Mouse (Mus musculus) hindbrain, postnatal 0 days (tissue): ENCODE measurements around the gene Ucn2. TPM values are rescaled to one million over a fixed set of nuclear protein-coding genes. Genes with fewer than 3 reads are reported as not detected.

Source experiments
- ATAC-seq: fragments of 200-750 bp; cut with Nextera tagmentation; 2 replicates; pipeline ENCODE4 v1.8.0; 2017; ENCODE audit warnings: mild to moderate bottlenecking, moderate TSS enrichment, moderate library complexity
- DNase-seq: peaks from one replicate; pipeline ENCODE4 v3.0.0-alpha.2; 2015; ENCODE audit warnings: low spot score
- H3K27ac ChIP-seq: fragments of 300-500 bp; sonication (generic); 2 replicates; pipeline ENCODE4 v1.5.1; 2014; ENCODE audit warnings: mild to moderate bottlenecking
- H3K27me3 ChIP-seq: fragments of 300-500 bp; sonication (generic); 2 replicates; pipeline ENCODE4 v1.6.1; 2014; ENCODE audit warnings: low read length, mixed read lengths; ENCODE audit not compliant: insufficient read depth
- H3K36me3 ChIP-seq: fragments of 300-500 bp; sonication (generic); 2 replicates; pipeline ENCODE4 v1.6.1; 2014; ENCODE audit warnings: low read length, mixed read lengths; ENCODE audit not compliant: insufficient read depth
- H3K4me1 ChIP-seq: fragments of 300-500 bp; sonication (generic); 2 replicates; pipeline ENCODE4 v1.6.1; 2014; ENCODE audit warnings: antibody characterized with exemption, low read length, mixed read lengths; ENCODE audit not compliant: insufficient read depth
- H3K4me2 ChIP-seq: fragments of 300-500 bp; sonication (generic); 2 replicates; pipeline ENCODE4 v1.6.1; 2014; ENCODE audit warnings: low read depth, mild to moderate bottlenecking, low read length, moderate library complexity, mixed read lengths
- H3K4me3 ChIP-seq: fragments of 300-500 bp; sonication (generic); 2 replicates; pipeline ENCODE4 v1.5.1; 2014; ENCODE audit warnings: low read length
- H3K9ac ChIP-seq: fragments of 300-500 bp; sonication (generic); replicated peaks from 2 replicates; pipeline ENCODE4 v1.6.1; 2014; ENCODE audit warnings: mild to moderate bottlenecking, low read length, moderate library complexity, mixed read lengths
- H3K9me3 ChIP-seq: fragments of 300-500 bp; sonication (generic); 2 replicates; pipeline ENCODE4 v1.6.1; 2016; ENCODE audit warnings: low read length, mixed read lengths
- CTCF ChIP-seq: IDR thresholded peaks from 2 replicates; pipeline ENCODE4 v1.5.1; 2016; ENCODE audit warnings: antibody characterized with exemption, control low read depth, low read depth
- WGBS: fragments of 180-500 bp; shearing (Covaris S2); extraction: QIAGEN DNeasy Blood & Tissue Kit; methylation state at CpG from one replicate; pipeline ENCODE4 v1.1.7; 2014; 5-methylcytosine and 5-hydroxymethylcytosine counted together
- microRNA counts: library from miRNA; unstranded; fragments of <30 nt; microRNA quantifications from one replicate; lab custom pipeline; 2015
- microRNA-seq, 2 experiments: library from miRNA; unstranded; fragments of <30 nt; microRNA quantifications; one replicate each; pipeline ENCODE4; 2016
- polyA plus RNA-seq: library from polyadenylated mRNA; unstranded; fragments of >200 nt; fragmentation: Nextera tagmentation; extraction: Ambion mirVana; gene quantifications from 2 replicates; pipeline ENCODE4 v1.2.1, GENCODE M21; 2015
- total RNA-seq: library from RNA; depleted of rRNA; stranded (reverse); fragments of >200 nt; gene quantifications from 2 replicates; pipeline ENCODE4 v1.2.3, GENCODE M21; 2014; rRNA removed

Ucn2 gene
- total and polyA plus RNA-seq, 2 experiments from 2014 or later, result not detected

GRCm38 (mm10) chr9:109030312-109030711 is 44.5 kb downstream of the Ucn2 start:
- H3K9ac ChIP-seq, result no peak overlapping the region
- no peaks in the 10 kb centered on the region for H3K9me3 ChIP-seq
- WGBS, result 74% methylated on average over 3 of the region's 3 CpGs
- H3K4me3 ChIP-seq, result no peak overlapping the region
- H3K4me2 ChIP-seq, result no peak overlapping the region
- no peaks in the 10 kb centered on the region for H3K4me1 ChIP-seq
- H3K27ac ChIP-seq, result no peak overlapping the region
- TF ChIP-seq CTCF, result no peak
- peaks cover 4% of the 10 kb centered on the region for H3K36me3 ChIP-seq
- no peaks in the 10 kb centered on the region for H3K27me3 ChIP-seq
- no peak for DNase-seq
- ATAC-seq, result no peak

GRCm38 (mm10) chr9:109031001-109031400 is 45.2 kb downstream of the Ucn2 start:
- no peaks in the 10 kb centered on the region for H3K9me3 ChIP-seq
- 90% methylated on average over 7 of the region's 7 CpGs for WGBS
- H3K36me3 ChIP-seq, result peaks cover 4% of the 10 kb centered on the region
- no peak overlapping the region for H3K4me3 ChIP-seq
- no peak overlapping the region for H3K27ac ChIP-seq
- DNase-seq (no peak), ATAC-seq (no peak)
- H3K4me1 ChIP-seq, result no peaks in the 10 kb centered on the region
- no peak overlapping the region for H3K4me2 ChIP-seq
- no peaks in the 10 kb centered on the region for H3K27me3 ChIP-seq
- no peak overlapping the region for H3K9ac ChIP-seq
- no peak for TF ChIP-seq CTCF

GRCm38 (mm10) chr9:109031686-109032085 is 45.9 kb downstream of the Ucn2 start:
- no peaks in the 10 kb centered on the region for H3K9me3 ChIP-seq
- no peak overlapping the region for H3K27ac ChIP-seq
- DNase-seq (no peak), ATAC-seq (no peak)
- WGBS, result 88% methylated on average over 8 of the region's 8 CpGs
- H3K4me1 ChIP-seq, result no peaks in the 10 kb centered on the region
- H3K4me2 ChIP-seq, result no peak overlapping the region
- no peaks in the 10 kb centered on the region for H3K27me3 ChIP-seq
- H3K9ac ChIP-seq, result no peak overlapping the region
- H3K4me3 ChIP-seq, result no peak overlapping the region
- H3K36me3 ChIP-seq, result peaks cover 4% of the 10 kb centered on the region
- no peak for TF ChIP-seq CTCF

- Histone ChIP-seq H3K27ac (no peak overlapping the region), H3K4me2 (no peak overlapping the region), H3K4me3 (no peak overlapping the region), H3K27me3 (no peaks in the 10 kb centered on the region), H3K4me1 (no peaks in the 10 kb centered on the region), H3K36me3 (peaks cover 4% of the 10 kb centered on the region; the same call in 1 of the 2 replicates), H3K9me3 (no peaks in the 10 kb centered on the region), H3K9ac (no peak overlapping the region)
- no peak for ATAC-seq
- 87% methylated on average over 6 of the region's 6 CpGs for WGBS
- DNase-seq, result no peak
- no peak for TF ChIP-seq CTCF
Measured at GRCm38 (mm10) chr9:109032435-109032834, 46.6 kb downstream of the Ucn2 start.

MicroRNAs within 50 kb of the gene (microRNA counts, 519-probe panel; counts per million panel counts)
- microRNA mmu-miR-711 (lab: Ali Mortazavi, UCI), result not detected

Small RNAs within 50 kb of the gene (microRNA-seq; reads per million reads assigned to microRNA genes)
- 0 reads per million in 2 experiments for gene Mir711

Other genes with a start within 250 kb of the Ucn2 start
- 122 and 126 TPM in 2 replicates for gene Ip6k2, start 202.2 kb upstream of the Ucn2 start, total RNA-seq
- gene Ip6k2, start 202.2 kb upstream of the Ucn2 start, polyA plus RNA-seq, result 187 and 189 TPM in 2 replicates
- 33.6 and 72.6 TPM in 2 replicates for gene Nckipsd, start 177.6 kb upstream of the Ucn2 start, total RNA-seq
- 22.8 and 23.5 TPM in 2 replicates for gene Nckipsd, start 177.6 kb upstream of the Ucn2 start, polyA plus RNA-seq
- 49.2 and 86.4 TPM in 2 replicates for gene Celsr3, start 159.7 kb upstream of the Ucn2 start, total RNA-seq
- gene Celsr3, start 159.7 kb upstream of the Ucn2 start, polyA plus RNA-seq, result 5.8 and 7.8 TPM in 2 replicates
- gene Slc26a6, start 132.7 kb upstream of the Ucn2 start, total RNA-seq, result 30.3 and 31.8 TPM in 2 replicates
- gene Slc26a6, start 132.7 kb upstream of the Ucn2 start, polyA plus RNA-seq, result 20.0 and 21.3 TPM in 2 replicates
- 0.16 TPM in 1 of 2 replicates, not detected in the other for gene Tmem89, start 71.4 kb upstream of the Ucn2 start, total RNA-seq
- gene Tmem89, start 71.4 kb upstream of the Ucn2 start, polyA plus RNA-seq, result 0.30 and 0.37 TPM in 2 replicates
- gene Uqcrc1, start 49.4 kb upstream of the Ucn2 start, total RNA-seq, result 459 and 483 TPM in 2 replicates
- gene Uqcrc1, start 49.4 kb upstream of the Ucn2 start, polyA plus RNA-seq, result 568 and 592 TPM in 2 replicates
- 1.9 and 2.0 TPM in 2 replicates for gene Col7a1, start 32.4 kb upstream of the Ucn2 start, total RNA-seq
- gene Col7a1, start 32.4 kb upstream of the Ucn2 start, polyA plus RNA-seq, result 0.69 and 1.8 TPM in 2 replicates
- gene Pfkfb4, start 5.8 kb downstream of the Ucn2 start, total RNA-seq, result 58.3 and 63.1 TPM in 2 replicates
- 18.6 and 20.5 TPM in 2 replicates for gene Pfkfb4, start 5.8 kb downstream of the Ucn2 start, polyA plus RNA-seq
- 77.8 and 90.6 TPM in 2 replicates for gene Shisa5, start 52.6 kb downstream of the Ucn2 start, total RNA-seq
- 74.5 and 77.6 TPM in 2 replicates for gene Shisa5, start 52.6 kb downstream of the Ucn2 start, polyA plus RNA-seq
- gene Trex1, start 73.7 kb downstream of the Ucn2 start, total RNA-seq, result 20.1 and 32.6 TPM in 2 replicates
- gene Trex1, start 73.7 kb downstream of the Ucn2 start, polyA plus RNA-seq, result 14.3 and 14.4 TPM in 2 replicates
- gene Atrip, start 88.1 kb downstream of the Ucn2 start, total RNA-seq, result 39.5 and 52.3 TPM in 2 replicates
- 30.6 and 32.2 TPM in 2 replicates for gene Atrip, start 88.1 kb downstream of the Ucn2 start, polyA plus RNA-seq
- gene Ccdc51, start 96.5 kb downstream of the Ucn2 start, total RNA-seq, result 7.8 and 8.4 TPM in 2 replicates
- 5.1 and 6.7 TPM in 2 replicates for gene Ccdc51, start 96.5 kb downstream of the Ucn2 start, polyA plus RNA-seq
- 56.2 and 73.8 TPM in 2 replicates for gene Tma7, start 96.6 kb downstream of the Ucn2 start, total RNA-seq
- gene Tma7, start 96.6 kb downstream of the Ucn2 start, polyA plus RNA-seq, result 764 and 779 TPM in 2 replicates
- 82.3 and 84.4 TPM in 2 replicates for gene Plxnb1, start 109.4 kb downstream of the Ucn2 start, total RNA-seq
- 8.7 and 11.2 TPM in 2 replicates for gene Plxnb1, start 109.4 kb downstream of the Ucn2 start, polyA plus RNA-seq
- not detected in 2 replicates for gene Fbxw21, start 176.0 kb downstream of the Ucn2 start, total RNA-seq
- not detected in 2 replicates for gene Fbxw21, start 176.0 kb downstream of the Ucn2 start, polyA plus RNA-seq
- not detected in 2 replicates for gene Fbxw13, start 210.0 kb downstream of the Ucn2 start, total RNA-seq
- gene Fbxw13, start 210.0 kb downstream of the Ucn2 start, polyA plus RNA-seq, result not detected in 2 replicates
- gene Fbxw20, start 248.7 kb downstream of the Ucn2 start, total RNA-seq, result not detected in 2 replicates
- not detected in 2 replicates for gene Fbxw20, start 248.7 kb downstream of the Ucn2 start, polyA plus RNA-seq